Mouse (Mus musculus): ENCODE measurements around the gene Cnr2.

DNA sequence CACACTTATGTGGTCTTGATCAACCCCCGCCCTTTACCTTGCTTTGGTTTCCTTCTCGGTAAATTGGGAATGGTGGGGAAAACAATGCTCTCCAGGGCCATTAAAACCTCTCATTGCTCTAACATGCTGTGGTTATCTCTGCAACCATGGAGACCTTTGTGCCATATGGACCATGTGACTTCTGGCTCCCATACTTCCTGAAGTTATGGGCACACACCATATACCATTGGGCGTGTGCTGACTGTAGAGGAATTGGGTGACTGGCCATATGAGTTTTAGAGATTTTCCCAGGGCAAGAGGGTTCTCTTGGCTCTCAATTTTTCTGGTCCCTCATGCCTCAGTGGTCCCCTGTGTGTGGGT, 24.1 kb downstream of the Cnr2 start:
- TF ChIP-seq CTCF (IDR thresholded peaks at IDR 0.05; ENCODE audit: low read depth, low read length) (no peak), POLR2A (IDR thresholded peaks at IDR 0.05; ENCODE audit: insufficient read depth, low read length) (no peak), EP300 (IDR thresholded peaks at IDR 0.05; ENCODE audit: insufficient read depth, low read depth, low read length) (no peak)
